Mouse (Mus musculus) lung, postnatal 4 days (tissue): ENCODE measurements around the gene Ttc24.

ENCODE experiments used
- DNase-seq, 2 experiments: peaks; one replicate each; pipeline ENCODE4 v3.0.0; 2021

Gene Ttc24

DNA sequence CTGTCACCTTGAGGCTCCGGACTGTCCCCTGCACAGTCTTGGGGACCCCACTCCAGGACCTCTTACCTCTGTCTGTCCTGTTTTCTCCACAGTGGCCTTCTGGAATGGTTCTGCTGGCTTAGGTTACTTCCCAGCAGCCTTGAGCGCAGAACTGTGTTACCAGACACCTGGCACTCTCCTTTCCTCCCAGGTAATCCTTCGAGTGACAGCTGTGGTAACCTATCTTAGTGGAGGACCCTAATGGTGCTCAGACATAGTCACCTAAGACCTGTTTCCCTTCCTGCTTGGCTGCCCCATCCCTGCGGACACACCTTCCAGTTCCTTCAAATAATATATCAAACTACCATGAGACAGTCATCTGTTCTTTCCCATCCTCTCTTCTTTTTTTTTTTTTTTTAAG is at the start of gene Ttc24:
Gene Ttc24 (minus strand): TSS at position 101 of the 400 bp plus-strand sequence.
- DNase-seq: no peak

DNA sequence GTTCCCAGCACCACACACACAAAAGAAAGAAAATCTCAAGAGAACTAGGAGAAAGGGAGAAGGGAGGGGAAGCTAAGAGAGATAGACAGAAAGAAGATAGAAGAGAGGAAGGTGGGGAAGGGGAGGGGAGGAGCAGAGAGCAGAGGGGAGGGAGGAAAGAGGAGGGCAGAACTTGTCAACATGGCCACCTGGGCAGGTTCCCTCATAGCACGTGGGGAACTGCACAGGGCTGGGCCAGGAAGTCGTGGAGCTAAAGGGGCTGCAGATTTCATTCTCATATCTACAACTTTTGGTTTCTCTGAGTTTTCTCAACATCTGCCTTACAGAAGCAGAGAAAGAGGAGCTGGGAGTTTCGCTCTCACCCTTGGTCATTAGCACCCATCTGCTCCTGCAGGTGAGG is 49.5 kb upstream of the Ttc24 start:
- DNase-seq: no peak

DNA sequence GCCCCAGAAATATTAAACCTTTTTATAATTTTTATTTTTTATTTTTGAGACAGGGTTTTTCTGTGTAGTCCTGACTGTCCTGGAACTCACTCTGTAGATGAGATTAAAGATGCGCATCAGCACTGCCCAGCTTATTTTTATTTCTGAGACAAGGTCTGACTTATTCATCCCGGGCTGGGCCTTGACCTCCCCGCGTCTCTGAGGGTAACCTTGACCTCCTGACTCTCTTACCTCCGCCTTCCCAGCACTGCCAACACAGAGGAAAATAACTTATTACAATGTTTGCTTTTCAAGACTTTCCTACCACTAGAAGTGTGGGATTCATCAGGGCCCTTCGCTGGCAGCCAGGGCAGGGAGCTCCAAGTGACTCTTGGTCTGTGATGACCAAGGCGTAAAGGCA is 48.1 kb upstream of the Ttc24 start:
- no peak for DNase-seq

GRCm38 (mm10) chr3:88125195-88125594 is 47.1 kb upstream of the Ttc24 start:
- peak in 1 of 2 experiments; percentile 62 for DNase-seq

- no peak for DNase-seq
Observed at GRCm38 (mm10) chr3:88121164-88122131, 43.3 kb upstream of the Ttc24 start.

DNA sequence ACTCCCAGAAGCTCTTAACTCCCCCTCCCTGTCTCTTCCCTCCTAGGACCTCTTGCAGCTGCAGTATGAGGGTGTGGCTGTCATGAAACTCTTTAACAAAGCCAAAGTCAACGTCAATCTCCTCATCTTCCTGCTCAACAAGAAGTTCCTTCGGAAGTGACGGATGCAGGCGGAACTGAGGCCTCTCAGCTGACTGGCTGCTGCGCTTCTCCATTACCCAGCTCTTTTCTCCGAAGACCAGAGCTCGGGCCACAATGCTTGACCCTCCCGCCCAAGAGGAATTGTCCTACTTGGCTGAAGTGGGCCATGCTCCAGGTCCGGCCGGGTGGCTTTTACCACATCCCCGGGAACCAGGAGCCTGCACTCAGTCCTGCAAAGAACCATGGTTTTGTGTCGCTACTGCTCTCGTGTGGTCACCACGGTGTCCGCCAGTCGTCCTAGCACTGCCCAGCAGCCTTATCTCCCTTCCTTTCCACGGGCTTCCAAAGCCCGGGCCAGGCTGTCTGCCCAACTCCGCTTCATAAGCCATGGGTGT is 42.1 kb upstream of the Ttc24 start:
- peak; percentile 25 to 53 for DNase-seq

GRCm38 (mm10) chr3:88114396-88114795 is 36.3 kb upstream of the Ttc24 start:
- DNase-seq: no peak

- DNase-seq: no peak
Observed at GRCm38 (mm10) chr3:88109126-88109525, 31.0 kb upstream of the Ttc24 start.

DNA sequence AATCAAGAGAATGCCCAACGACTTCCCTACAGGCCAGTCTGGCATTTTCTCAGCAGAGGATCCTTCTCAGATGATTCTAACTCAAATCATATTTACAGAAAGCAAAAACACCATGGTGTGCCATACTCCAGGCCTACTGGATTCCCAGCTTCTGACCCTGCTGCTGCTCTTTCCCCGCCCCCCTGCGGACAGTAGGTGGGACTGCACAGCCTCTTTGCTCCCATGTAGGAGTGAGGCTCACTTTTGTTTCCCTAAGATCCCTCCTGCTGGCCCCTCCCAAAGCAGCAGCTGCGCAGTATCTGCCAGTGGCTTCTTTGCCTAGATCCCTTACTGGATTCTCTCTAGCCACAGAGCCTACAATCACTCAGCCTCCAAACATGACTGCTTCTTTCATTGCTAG is 28.0 kb upstream of the Ttc24 start:
- no peak for DNase-seq

- peak; percentile 22 to 35 for DNase-seq
Observed at GRCm38 (mm10) chr3:88102611-88103010, 24.5 kb upstream of the Ttc24 start.

DNA sequence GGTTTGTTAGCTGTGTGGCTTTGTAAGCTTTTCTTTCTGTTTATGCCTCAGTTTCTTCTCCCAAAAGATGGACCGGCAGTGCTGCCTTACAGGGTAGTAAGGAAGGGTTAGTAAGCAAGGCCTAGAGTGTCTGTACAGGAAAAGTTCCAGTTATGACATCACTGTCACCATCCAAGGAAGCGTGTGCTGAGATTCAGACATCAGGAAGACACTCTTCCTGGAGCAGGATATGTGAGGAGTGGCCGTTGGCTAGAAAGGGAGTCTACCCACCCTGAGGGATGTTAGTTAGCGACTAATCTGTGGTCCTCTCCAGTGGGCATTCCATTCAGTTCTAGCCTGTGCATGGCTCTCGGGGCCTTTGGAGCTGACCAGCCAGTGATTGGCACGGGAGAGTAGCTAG is 24.1 kb upstream of the Ttc24 start:
- DNase-seq: no peak

DNA sequence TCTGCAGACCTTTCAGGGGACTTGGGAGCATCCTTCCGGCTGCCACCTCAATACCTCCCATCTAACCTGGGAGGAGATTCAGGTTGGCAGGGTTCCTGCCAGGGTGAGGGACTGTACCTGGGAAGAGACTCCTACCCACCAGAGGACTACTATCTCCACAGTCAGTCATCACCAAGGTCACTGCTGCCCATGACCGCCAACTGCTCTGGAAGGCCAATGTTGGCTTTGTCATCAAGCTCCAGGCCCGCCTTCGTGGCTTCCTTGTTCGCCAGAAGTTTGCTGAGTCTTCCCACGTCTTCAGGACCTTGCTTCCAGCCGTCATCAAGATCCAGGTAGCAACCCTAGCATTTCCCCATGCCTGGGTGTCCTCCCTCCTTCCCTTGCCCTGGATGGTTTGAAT is 23.6 kb upstream of the Ttc24 start:
- no peak for DNase-seq

- DNase-seq: no peak
Observed at GRCm38 (mm10) chr3:88100251-88100650, 22.1 kb upstream of the Ttc24 start.

- DNase-seq: no peak
Observed at GRCm38 (mm10) chr3:88097666-88098065, 19.6 kb upstream of the Ttc24 start.

- no peak for DNase-seq
Observed at GRCm38 (mm10) chr3:88094126-88094525, 16.0 kb upstream of the Ttc24 start.

DNA sequence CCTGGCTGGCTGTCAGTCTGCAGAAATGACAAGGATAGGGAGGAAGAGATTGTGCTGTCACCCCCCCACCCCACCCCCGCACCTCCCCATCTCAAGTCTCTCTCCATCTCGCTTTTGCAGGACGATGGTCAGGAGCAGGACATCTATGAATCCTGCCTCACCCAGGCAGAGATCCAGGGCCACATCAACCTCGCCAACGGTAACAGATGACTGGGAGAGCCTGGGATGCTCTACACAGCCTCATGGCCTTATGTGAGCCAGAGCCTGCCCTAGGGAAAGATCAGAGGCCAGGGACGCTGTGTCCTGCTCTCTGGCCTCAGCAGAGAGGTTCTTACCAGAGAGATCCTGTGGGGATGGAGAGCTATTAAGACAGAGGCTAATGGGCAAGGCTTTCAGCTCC is 12.5 kb upstream of the Ttc24 start:
- DNase-seq: no peak

DNA sequence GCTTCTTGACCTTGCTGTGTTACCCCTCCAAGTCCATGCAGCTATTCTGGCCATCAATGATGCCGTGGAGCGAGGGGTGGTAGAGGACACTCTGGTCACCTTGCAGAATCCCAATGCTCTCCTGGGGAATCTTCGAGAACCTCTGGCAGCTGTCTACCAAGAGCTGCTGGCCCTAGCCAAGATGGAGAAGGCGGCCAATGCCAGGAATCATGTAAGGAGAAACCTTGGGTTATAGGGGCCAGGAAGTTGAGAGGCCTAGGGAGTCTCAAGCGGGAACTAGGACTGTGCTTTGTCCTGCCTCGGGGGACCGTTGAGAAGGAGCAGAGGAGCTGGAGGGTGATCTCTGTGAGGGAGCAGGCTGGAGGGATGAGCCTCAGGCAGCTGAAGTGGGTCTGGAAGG is 12.0 kb upstream of the Ttc24 start:
- DNase-seq: no peak

- peak in 1 of 2 experiments; percentile 54 for DNase-seq
Observed at GRCm38 (mm10) chr3:88087688-88088087, 9.6 kb upstream of the Ttc24 start.

- no peak for DNase-seq
Observed at GRCm38 (mm10) chr3:88085459-88085858, 7.4 kb upstream of the Ttc24 start.

DNA sequence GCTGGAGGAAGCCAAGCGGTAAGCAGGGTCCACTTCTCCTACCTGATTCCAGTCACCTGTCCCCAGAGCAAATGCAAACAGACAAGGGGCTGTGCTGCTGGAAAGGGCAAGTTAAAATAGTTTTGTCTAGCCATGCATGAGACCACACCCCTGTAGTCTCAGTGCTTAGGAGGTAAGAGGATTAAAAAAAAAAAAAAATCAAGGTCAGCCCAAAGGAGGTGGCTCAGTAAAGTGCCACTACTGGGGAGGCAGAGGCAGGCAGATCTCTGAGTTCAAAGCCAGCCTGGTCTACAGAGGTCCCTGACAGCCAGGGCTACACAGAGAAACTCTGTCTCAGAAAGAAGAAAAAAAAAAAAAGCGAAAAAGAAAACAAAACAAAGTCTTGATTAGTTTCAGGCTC is 5.9 kb upstream of the Ttc24 start:
- no peak for DNase-seq

DNA sequence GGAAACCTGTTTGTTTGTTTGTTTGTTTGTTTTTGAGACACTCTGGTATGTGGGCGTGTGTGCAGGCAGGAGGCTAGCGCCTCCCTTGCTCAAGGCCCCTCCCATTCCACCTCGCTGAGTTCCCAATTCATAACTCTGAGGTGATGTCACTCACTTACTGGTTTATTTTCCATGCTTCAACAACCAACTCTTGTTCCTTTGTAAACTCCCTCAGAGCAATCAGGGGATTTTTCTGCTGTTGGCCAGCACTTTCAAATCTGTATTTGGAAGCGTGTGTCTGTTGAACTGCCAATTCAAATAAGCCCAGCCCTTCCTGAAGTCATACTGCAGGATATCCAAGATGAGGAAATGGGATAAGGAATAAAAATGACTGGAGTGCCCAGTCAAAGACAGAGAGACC is 4.6 kb upstream of the Ttc24 start:
- peak; percentile 50 to 58 for DNase-seq

DNA sequence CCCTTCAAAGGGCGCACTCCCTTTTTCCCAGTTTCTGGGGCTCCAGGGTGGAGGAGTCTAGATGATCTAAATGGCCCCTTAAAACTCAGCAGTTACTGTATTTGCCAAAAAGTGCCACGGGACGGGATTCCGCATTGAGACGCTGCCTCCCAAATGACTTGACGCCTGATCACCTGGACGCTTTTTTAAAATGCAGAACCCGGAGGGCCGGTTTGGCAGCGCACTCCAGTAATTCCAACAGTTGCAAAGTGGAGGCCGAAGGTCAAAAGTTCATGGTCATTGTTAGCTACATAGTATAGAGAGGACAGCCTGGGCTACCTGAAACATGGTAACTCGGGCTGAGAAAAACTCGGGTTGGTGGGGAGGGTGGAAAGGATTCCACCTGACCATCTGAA is 4.1 kb upstream of the Ttc24 start:
- DNase-seq: no peak

GRCm38 (mm10) chr3:88081345-88082223 is 3.5 kb upstream of the Ttc24 start, which contains the start of gene Iqgap3:
Gene Iqgap3, plus strand, starts transcription at chr3:88081971.
- DNase-seq: peak; percentile 92
